Mouse (Mus musculus) small intestine, adult 2 months (tissue): ENCODE measurements around the gene Slc35a2.

ENCODE experiments used
- CTCF ChIP-seq: fragments of 200-500 bp; IDR thresholded peaks from 2 replicates; pipeline ENCODE4 v1.5.1; 2012; ENCODE audit warnings: low read depth, mild to moderate bottlenecking, control low read depth, inconsistent platforms, low read length, moderate library complexity, mixed read lengths; ENCODE audit not compliant: insufficient replicate concordance, insufficient read length; ENCODE audit errors: extremely low read depth
- POLR2A ChIP-seq: fragments of 200-500 bp; IDR thresholded peaks from 2 replicates; pipeline ENCODE4 v1.6.1; 2012; ENCODE audit warnings: low read depth, mild to moderate bottlenecking, control low read depth, inconsistent platforms, low read length, moderate library complexity

DNA sequence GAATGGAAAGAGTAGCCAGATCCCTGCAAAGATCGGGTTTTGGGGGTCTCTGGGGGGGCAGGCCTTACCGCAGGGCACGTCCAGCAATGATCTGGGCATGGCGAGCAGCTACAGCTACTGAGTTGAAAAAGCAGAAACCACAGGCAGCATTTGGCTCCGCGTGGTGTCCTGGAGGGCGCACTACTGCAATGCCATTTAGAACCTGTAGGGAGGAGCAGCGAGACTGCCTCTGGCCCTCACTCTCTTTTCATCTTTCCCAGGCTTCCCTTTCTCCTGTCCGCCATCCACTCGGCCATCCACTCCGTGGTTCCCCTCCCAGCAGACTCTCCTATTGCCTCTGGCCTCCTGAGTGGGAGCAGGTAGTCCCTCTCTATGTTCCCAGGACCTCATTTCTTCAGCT lies 53.0 kb downstream of the Slc35a2 start:
- TF ChIP-seq CTCF: no peak
- TF ChIP-seq POLR2A: no peak
